Mouse (Mus musculus): Measurements from ENCODE around the gene Adprhl1. TPM values are rescaled to one million over a fixed set of nuclear protein-coding genes. Genes with fewer than 3 reads are reported as not detected.

Gene Adprhl1
- total and polyA plus RNA-seq, 3 experiments = not detected

DNA sequence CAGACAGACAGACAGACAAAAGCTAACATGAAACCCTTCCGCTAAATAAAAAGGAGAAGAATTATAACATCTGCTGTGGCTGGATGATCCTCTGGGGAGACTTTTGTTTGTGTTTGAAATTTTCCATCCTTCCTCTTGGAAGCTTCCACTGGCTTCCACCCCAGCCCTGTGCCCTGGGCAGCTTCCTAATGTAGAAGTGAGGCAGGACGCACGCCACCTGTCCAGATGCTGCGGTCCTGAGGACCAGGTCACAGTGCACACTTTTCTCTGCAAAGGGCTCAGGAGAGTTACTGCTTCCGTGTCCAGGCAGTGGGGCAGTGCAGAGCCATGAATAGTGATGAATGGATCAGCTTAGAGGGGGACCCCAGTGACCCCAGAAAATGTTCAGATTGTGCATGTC, 48.7 kb downstream of the Adprhl1 start:
- TF ChIP-seq CHD2 (IDR thresholded peaks at IDR 0.05; ENCODE audit: low read length) (no peak), IRF4 (IDR thresholded peaks at IDR 0.05; ENCODE audit: low read depth, low read length) (no peak), HCFC1 (IDR thresholded peaks at IDR 0.05; ENCODE audit: low read depth, low read length) (no peak), E2F4 (IDR thresholded peaks at IDR 0.05; ENCODE audit: insufficient replicate concordance, low read depth, low read length) (no peak), UBTF (IDR thresholded peaks at IDR 0.05; ENCODE audit: low read depth, low read length) (no peak), JUN (IDR thresholded peaks at IDR 0.05; ENCODE audit: insufficient read depth, low read depth, low read length) (no peak), SIN3A (IDR thresholded peaks at IDR 0.05; ENCODE audit: low read length) (no peak), CTCF (conservative IDR thresholded peaks at IDR 0.05 in 1 of 2, IDR thresholded peaks at IDR 0.05 in 1 of 2; ENCODE audit: low read depth in 2 of 2, low read length in 2 of 2) (no peak), ZKSCAN1 (IDR thresholded peaks at IDR 0.05; ENCODE audit: borderline replicate concordance, low read depth, low read length) (no peak), GABPA (IDR thresholded peaks at IDR 0.05; ENCODE audit: insufficient replicate concordance, low read depth, low read length) (no peak), CHD1 (IDR thresholded peaks at IDR 0.05; ENCODE audit: low read depth, low read length) (no peak), RCOR1 (conservative IDR thresholded peaks at IDR 0.05; ENCODE audit: low read depth, low read length) (no peak), MAFK (IDR thresholded peaks at IDR 0.05; ENCODE audit: insufficient replicate concordance, low read length) (no peak), ZMIZ1 (IDR thresholded peaks at IDR 0.05; ENCODE audit: low read depth, low read length) (no peak), SMC3 (IDR thresholded peaks at IDR 0.05; ENCODE audit: low read depth, low read length) (no peak), USF1 (IDR thresholded peaks at IDR 0.05; ENCODE audit: low read depth, low read length) (no peak), BHLHE40 (IDR thresholded peaks at IDR 0.05; ENCODE audit: low read depth, low read length) (no peak), MXI1 (IDR thresholded peaks at IDR 0.05; ENCODE audit: low read depth, low read length) (no peak), MAZ (IDR thresholded peaks at IDR 0.05; ENCODE audit: low read depth, low read length) (no peak), NRF1 (IDR thresholded peaks at IDR 0.05; ENCODE audit: low read depth, low read length) (no peak)
- H3K9me3 ChIP-seq (replicated peaks; ENCODE audit: low read length) = peaks cover 11% of the 10 kb centered on the region
- H3K36me3 ChIP-seq (replicated peaks in 1 of 2; ENCODE audit: control insufficient read depth in 1 of 2, insufficient read depth in 1 of 2, low read length in 1 of 2) = no peaks in the 10 kb centered on the region
- DNase-seq (ENCODE audit: extremely low read depth) = no peak
- H3K79me2 ChIP-seq (replicated peaks; ENCODE audit: control insufficient read depth, extremely low read depth, insufficient read depth, poor library complexity, severe bottlenecking) = no peaks in the 10 kb centered on the region
- in situ Hi-C loops (cut with MboI; ENCODE audit: low pct_ligation_motif_present, low pct_unique_long_range_greater_than_20kb, low sequenced_read_pairs) (loop anchor here (25.0 kb wide), 1 partner anchor 218 kb away; no protein-coding TSS in a partner anchor), dilution Hi-C loops (cut with MboI; ENCODE audit: extremely low pct_ligation_motif_present, extremely low pct_unique_long_range_greater_than_20kb, low sequenced_read_pairs) (no loop called here)
- no peak overlapping the region for H3K9ac ChIP-seq (ENCODE audit: insufficient read depth, low read depth)
- H3K27ac ChIP-seq (ENCODE audit: insufficient read depth, low read depth) = no peak overlapping the region
- H3K4me1 ChIP-seq (ENCODE audit: control insufficient read depth in 1 of 2, insufficient read depth in 2 of 2) = peaks cover 2 to 9% of the 10 kb centered on the region in 2 experiments; a peak in 2 of 4 replicates
- peaks cover 86% of the 10 kb centered on the region for H3K27me3 ChIP-seq (replicated peaks)
- no peak overlapping the region for H3K4me2 ChIP-seq (ENCODE audit: insufficient read depth, low read depth, poor library complexity, severe bottlenecking)
- no peak overlapping the region for H3K4me3 ChIP-seq (replicated peaks in 1 of 3; ENCODE audit: low read depth in 2 of 3, low read length in 2 of 3, poor library complexity in 1 of 3)

All from CH12.LX (cell line).